Mouse (Mus musculus): Measurements from ENCODE around the gene Gm14496. TPM values are rescaled to one million over a fixed set of nuclear protein-coding genes. Genes with fewer than 3 reads are reported as not detected.
"Not testable (repeated sequence)": the region's sequence is repeated elsewhere in the genome, so short reads cannot be mapped to it uniquely, and the experiment has no call there.

Gene Gm14496
- total RNA-seq (2021) = not detected
- long read RNA-seq = 0 reads

DNA sequence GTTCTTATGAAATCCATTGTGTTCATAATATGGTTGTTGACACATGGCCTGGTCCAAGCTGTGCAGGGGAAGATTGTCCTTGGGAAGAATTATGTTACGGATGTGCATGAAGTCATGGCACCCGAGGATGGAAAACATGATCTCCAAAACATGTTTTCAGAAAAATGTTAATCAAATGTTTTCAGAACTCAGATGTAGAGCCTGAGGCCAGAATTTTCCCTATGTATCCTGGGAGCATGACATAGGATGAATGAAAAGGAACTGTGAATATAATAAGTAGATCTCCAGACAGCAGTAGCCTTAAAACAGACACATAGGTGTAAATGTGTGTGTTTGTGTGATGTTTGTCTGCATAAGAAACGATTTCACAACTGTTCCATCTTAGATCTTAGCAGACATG, at the start of gene Gm14496:
TSS of gene Gm14496 (plus strand) at position 301 of the 400 bp plus-strand sequence.
- no peak for DNase-seq (ENCODE audit: low spot score in 2 of 2)

DNA sequence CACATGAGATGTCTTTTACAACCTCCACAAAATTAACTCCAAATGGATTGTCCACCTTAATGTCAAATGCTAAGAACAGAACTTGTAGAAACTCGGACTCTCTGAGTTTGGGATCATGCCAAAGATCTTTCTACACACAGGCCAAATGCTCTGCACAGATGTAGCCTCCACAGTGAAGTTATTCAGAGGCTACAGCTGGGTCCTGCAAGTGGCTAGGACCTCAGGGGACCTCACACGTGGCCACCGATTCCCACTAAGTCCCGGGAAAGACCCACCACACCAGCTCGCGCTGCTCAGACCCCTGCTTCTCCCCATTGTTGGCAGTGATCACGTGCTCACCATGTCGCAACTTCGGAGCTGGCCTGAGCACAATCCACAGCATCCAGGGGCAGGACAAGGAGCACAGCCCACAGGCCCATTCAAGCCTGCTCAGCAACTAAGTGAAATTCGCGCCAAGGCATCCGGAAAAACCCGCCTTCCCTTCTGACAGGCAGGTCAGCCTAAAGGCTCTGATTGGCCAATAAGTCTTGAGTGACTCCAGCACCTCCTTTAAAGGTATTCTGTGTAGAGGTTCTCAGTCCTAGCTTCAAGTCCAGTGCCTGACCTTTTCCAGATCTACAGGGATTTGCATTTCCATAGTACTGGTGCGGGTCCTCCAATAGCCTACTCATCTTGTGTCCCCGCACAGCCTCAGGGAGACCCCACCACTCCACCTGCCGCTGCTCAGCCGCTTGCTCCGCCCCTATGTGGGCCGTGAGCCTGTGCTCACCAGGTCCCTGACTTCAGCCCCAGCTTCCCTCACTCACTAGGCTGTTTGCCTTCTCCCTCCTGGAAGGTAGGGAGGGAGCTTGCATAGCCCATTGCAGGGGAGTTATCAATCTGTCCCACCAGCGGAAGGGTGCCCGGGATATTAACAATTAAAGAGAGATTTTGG, 37.9 kb upstream of the Gm14496 start:
- DNase-seq (ENCODE audit: low spot score in 2 of 2) = peak in 1 of 2 experiments; percentile 10

DNA sequence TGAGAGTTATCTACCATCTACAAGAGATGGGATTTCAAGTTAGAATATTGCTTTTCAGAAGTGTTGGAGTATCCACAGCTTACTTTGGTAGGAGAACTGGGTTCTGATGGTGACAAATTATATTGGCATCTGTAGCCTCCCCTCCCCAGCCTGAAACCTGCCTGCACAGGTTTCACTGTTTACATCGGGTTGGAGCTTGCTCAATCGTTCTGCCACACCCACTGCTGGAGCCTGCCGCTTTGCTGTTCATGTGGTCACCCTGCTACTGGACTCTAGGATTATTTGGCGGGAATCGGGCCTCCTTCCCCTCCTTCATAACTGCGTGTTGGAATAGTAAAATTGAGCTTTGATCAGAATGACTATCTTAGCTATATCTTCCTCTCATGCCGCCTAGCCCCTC, 22.5 kb upstream of the Gm14496 start:
- DNase-seq (ENCODE audit: low spot score in 2 of 2) = no peak

DNA sequence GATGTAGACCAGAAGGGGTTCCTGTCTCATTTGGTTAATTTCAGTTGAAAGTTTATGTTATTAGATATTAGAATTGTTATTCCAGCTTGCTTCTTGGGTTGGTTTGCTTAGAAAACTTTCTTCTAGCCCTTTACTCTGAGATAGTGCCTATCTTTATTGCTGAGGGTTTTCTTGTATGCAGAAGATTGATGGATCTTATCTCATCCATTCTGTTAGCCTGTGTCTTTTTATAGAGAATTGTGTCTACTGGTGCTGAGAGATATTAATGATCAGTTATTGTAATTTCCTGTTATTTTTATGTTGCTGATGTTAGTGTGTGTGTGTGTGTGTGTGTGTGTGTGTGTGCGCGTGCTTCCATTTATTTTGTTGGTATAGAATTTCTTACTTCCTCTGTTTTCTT, 21.7 kb upstream of the Gm14496 start:
- DNase-seq (ENCODE audit: low spot score in 2 of 2) = no peak

DNA sequence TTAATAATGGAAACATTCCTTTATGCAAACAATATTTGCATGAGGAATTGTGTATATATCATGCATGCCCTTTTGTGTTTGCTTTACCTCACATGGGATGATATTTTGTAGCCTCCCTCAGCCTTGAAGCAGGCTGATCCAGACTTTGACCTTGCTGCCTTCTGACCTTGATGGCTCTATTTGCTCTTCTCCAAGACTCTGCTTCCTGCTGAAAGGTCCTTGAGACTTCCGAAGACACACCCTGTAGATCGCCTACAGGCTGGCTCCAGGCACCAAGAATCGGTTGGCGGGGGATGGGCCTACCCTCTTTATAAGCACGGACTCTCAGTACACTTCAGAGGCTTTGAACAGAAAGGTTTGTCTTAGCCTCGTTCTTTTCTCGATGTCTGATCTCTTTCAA, 9.0 kb upstream of the Gm14496 start:
- DNase-seq (ENCODE audit: low spot score in 2 of 2) = not testable (repeated sequence)

Other genes starting within 250 kb of the Gm14496 start
- 10 to 100 TPM; 38.0 to 46.5 TPM for gene Myt1, start 227.8 kb upstream of the Gm14496 start, total RNA-seq (2021)
- gene Pcmtd2, start 153.3 kb upstream of the Gm14496 start, total RNA-seq (2021) = 10 to 100 TPM; 54.3 to 60.7 TPM
- 10 to 100 TPM; 36.5 to 37.2 TPM for gene Polr3k, start 126.8 kb upstream of the Gm14496 start, total RNA-seq (2021)